Mouse (Mus musculus): Measurements from ENCODE around the gene Ppp1r8. TPM values are rescaled to one million over a fixed set of nuclear protein-coding genes. Genes with fewer than 3 reads are reported as not detected.
"Not testable (repeated sequence)": the region's sequence is repeated elsewhere in the genome, so short reads cannot be mapped to it uniquely, and the experiment has no call there.

Gene Ppp1r8
- polyA plus RNA-seq, 1 experiment from 2014 or later, result 79.8 TPM

- Histone ChIP-seq H3K27me3 (ENCODE audit: low read depth, poor library complexity, severe bottlenecking) (peaks cover 29% of the 10 kb centered on the region), H3K4me1 (peaks cover 15% of the 10 kb centered on the region)
- H3K27ac ChIP-seq (replicated peaks); DNase-seq (ENCODE audit: low spot score); H3K4me3 ChIP-seq; H3K36me3 ChIP-seq; H3K9me3 ChIP-seq (replicated peaks): not testable (repeated sequence)
- WGBS, result 90% methylated on average over 8 of the region's 9 CpGs
These were observed 49.5 kb downstream of the Ppp1r8 start for GRCm38 (mm10) chr4:132793322-132794004.

GRCm38 (mm10) chr4:132789731-132790130 lies 53.2 kb downstream of the Ppp1r8 start:
- 89% methylated on average over 8 of the region's 8 CpGs for WGBS
- no peak for DNase-seq (ENCODE audit: low spot score)
- peaks cover 6% of the 10 kb centered on the region for H3K27me3 ChIP-seq (ENCODE audit: low read depth, poor library complexity, severe bottlenecking)
- H3K4me1 ChIP-seq, result no peaks in the 10 kb centered on the region
- no peak overlapping the region for H3K27ac ChIP-seq (replicated peaks)
- H3K4me3 ChIP-seq, result no peak overlapping the region
- H3K36me3 ChIP-seq, result no peaks in the 10 kb centered on the region
- H3K9me3 ChIP-seq (replicated peaks), result no peaks in the 10 kb centered on the region

GRCm38 (mm10) chr4:132785228-132785627 lies 57.7 kb downstream of the Ppp1r8 start:
- no peaks in the 10 kb centered on the region for H3K4me1 ChIP-seq
- no peak overlapping the region for H3K4me3 ChIP-seq
- no peak for DNase-seq (ENCODE audit: low spot score)
- H3K9me3 ChIP-seq (replicated peaks), result no peaks in the 10 kb centered on the region
- no peak overlapping the region for H3K27ac ChIP-seq (replicated peaks)
- H3K36me3 ChIP-seq, result peaks cover 3% of the 10 kb centered on the region
- no peaks in the 10 kb centered on the region for H3K27me3 ChIP-seq (ENCODE audit: low read depth, poor library complexity, severe bottlenecking)
- WGBS, result 94% methylated on average over 13 of the region's 13 CpGs

GRCm38 (mm10) chr4:132783732-132784131 lies 59.2 kb downstream of the Ppp1r8 start:
- no peak for DNase-seq (ENCODE audit: low spot score)
- H3K4me1 ChIP-seq, result no peaks in the 10 kb centered on the region
- no peaks in the 10 kb centered on the region for H3K27me3 ChIP-seq (ENCODE audit: low read depth, poor library complexity, severe bottlenecking)
- no peaks in the 10 kb centered on the region for H3K9me3 ChIP-seq (replicated peaks)
- H3K36me3 ChIP-seq, result peaks cover 18% of the 10 kb centered on the region
- H3K4me3 ChIP-seq, result no peak overlapping the region
- no peak overlapping the region for H3K27ac ChIP-seq (replicated peaks)
- 92% methylated on average over 2 of the region's 2 CpGs for WGBS

GRCm38 (mm10) chr4:132780288-132780687 lies 62.7 kb downstream of the Ppp1r8 start:
- no peak overlapping the region for H3K27ac ChIP-seq (replicated peaks)
- H3K36me3 ChIP-seq, result peaks cover 52% of the 10 kb centered on the region
- no peaks in the 10 kb centered on the region for H3K27me3 ChIP-seq (ENCODE audit: low read depth, poor library complexity, severe bottlenecking)
- no peak for DNase-seq (ENCODE audit: low spot score)
- no peaks in the 10 kb centered on the region for H3K4me1 ChIP-seq
- no peaks in the 10 kb centered on the region for H3K9me3 ChIP-seq (replicated peaks)
- WGBS, result 89% methylated on average over 4 of the region's 4 CpGs
- no peak overlapping the region for H3K4me3 ChIP-seq

- Histone ChIP-seq H3K27me3 (ENCODE audit: low read depth, poor library complexity, severe bottlenecking) (no peaks in the 10 kb centered on the region), H3K36me3 (peaks cover 69% of the 10 kb centered on the region), H3K4me3 (no peak overlapping the region), H3K27ac (replicated peaks) (no peak overlapping the region), H3K9me3 (replicated peaks) (no peaks in the 10 kb centered on the region), H3K4me1 (no peaks in the 10 kb centered on the region)
- DNase-seq (ENCODE audit: low spot score), result no peak
- WGBS, result 96% methylated on average over 6 of the region's 6 CpGs
These were observed 64.3 kb downstream of the Ppp1r8 start for GRCm38 (mm10) chr4:132778562-132779201.

Other genes with a start within 250 kb of the Ppp1r8 start
- 30.0 and 30.1 TPM in 2 replicates for gene Eya3, start 204.2 kb downstream of the Ppp1r8 start, polyA plus RNA-seq (2016; fragmentation: Nextera tagmentation; extraction: Ambion mirVana)
- gene Xkr8, start 110.6 kb downstream of the Ppp1r8 start, polyA plus RNA-seq (2016; fragmentation: Nextera tagmentation; extraction: Ambion mirVana), result 4.3 and 4.8 TPM in 2 replicates
- 2.3 and 2.9 TPM in 2 replicates for gene Smpdl3b, start 85.9 kb downstream of the Ppp1r8 start, polyA plus RNA-seq (2016; fragmentation: Nextera tagmentation; extraction: Ambion mirVana)
- gene Rpa2, start 74.8 kb downstream of the Ppp1r8 start, polyA plus RNA-seq (2016; fragmentation: Nextera tagmentation; extraction: Ambion mirVana), result 174 and 200 TPM in 2 replicates
- gene Themis2, start 46.8 kb downstream of the Ppp1r8 start, polyA plus RNA-seq (2016; fragmentation: Nextera tagmentation; extraction: Ambion mirVana), result 0.86 and 1.2 TPM in 2 replicates
- 61.5 and 72.5 TPM in 2 replicates for gene Stx12, start 41.3 kb upstream of the Ppp1r8 start, polyA plus RNA-seq (2016; fragmentation: Nextera tagmentation; extraction: Ambion mirVana)
- gene Fam76a, start 79.4 kb upstream of the Ppp1r8 start, polyA plus RNA-seq (2016; fragmentation: Nextera tagmentation; extraction: Ambion mirVana), result 34.7 and 35.5 TPM in 2 replicates
- 0.05 and 0.10 TPM in 2 replicates for gene Fgr, start 130.9 kb upstream of the Ppp1r8 start, polyA plus RNA-seq (2016; fragmentation: Nextera tagmentation; extraction: Ambion mirVana)
- gene Ahdc1, start 168.1 kb upstream of the Ppp1r8 start, polyA plus RNA-seq (2016; fragmentation: Nextera tagmentation; extraction: Ambion mirVana), result 5.7 and 5.8 TPM in 2 replicates